Mouse (Mus musculus): ENCODE measurements around the gene Stk11.

- no peak for TF ChIP-seq CTCF (IDR thresholded peaks at IDR 0.05; ENCODE audit: borderline replicate concordance, insufficient read depth, low read depth, low read length)
- TF ChIP-seq POLR2A (IDR thresholded peaks at IDR 0.05; ENCODE audit: borderline replicate concordance, insufficient read depth, low read length) = no peak
These were observed 40.6 kb upstream of the Stk11 start for GRCm38 (mm10) chr10:80074813-80075601.

All from cerebellum, adult 2 months (tissue).